Mouse (Mus musculus) large intestine, adult 2 months (tissue): ENCODE measurements around the gene 1700080O16Rik. TPM values are rescaled to one million over a fixed set of nuclear protein-coding genes. Genes with fewer than 3 reads are reported as not detected.

Source experiments
- DNase-seq: peaks from one replicate; pipeline ENCODE4 v3.0.0-alpha.2; 2012; ENCODE audit warnings: low read depth, low spot score
- WGBS: fragments of 180-500 bp; shearing (Covaris S2); methylation state at CpG from one replicate; pipeline ENCODE4 v1.1.7; 2018; 5-methylcytosine and 5-hydroxymethylcytosine counted together
- polyA plus RNA-seq: library from polyadenylated mRNA; depleted of rRNA; stranded (reverse); fragments of >200 nt; gene quantifications from 2 replicates; pipeline ENCODE4 v1.2.3, GENCODE M21; 2012; rRNA removed

Gene 1700080O16Rik
- polyA plus RNA-seq: not detected in 2 replicates

GRCm38 (mm10) chrX:51972672-51973071 is at the start of gene 1700080O16Rik:
TSS of gene 1700080O16Rik (minus strand) at chrX:51972772.
- no peak for DNase-seq
- 94% methylated on average over 12 of the region's 12 CpGs for WGBS

- DNase-seq: no peak
- 62% methylated on average over 9 of the region's 9 CpGs for WGBS
These were observed 45.1 kb upstream of the 1700080O16Rik start for GRCm38 (mm10) chrX:52017660-52018059.

DNA sequence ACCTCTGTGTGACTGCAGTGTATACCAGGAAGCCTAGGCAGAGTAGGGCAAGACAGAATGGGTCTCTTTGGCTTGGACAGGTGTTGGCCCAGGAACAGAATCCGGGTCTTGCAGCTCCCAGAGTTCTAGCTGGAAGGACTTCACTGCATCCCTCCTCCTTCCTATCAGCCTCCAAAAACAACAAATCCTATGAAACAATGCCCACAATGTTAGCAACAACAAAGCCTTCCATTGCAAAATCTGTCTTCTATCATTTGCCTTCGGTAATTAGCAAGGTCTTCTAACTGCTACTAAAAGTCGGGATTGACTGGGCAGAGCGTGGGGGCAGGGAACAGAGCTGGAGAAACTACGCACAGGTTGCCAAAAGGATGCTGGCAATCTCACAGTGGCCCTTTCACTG is 27.5 kb upstream of the 1700080O16Rik start:
- WGBS: 64% methylated on average over 5 of the region's 5 CpGs
- no peak for DNase-seq

DNA sequence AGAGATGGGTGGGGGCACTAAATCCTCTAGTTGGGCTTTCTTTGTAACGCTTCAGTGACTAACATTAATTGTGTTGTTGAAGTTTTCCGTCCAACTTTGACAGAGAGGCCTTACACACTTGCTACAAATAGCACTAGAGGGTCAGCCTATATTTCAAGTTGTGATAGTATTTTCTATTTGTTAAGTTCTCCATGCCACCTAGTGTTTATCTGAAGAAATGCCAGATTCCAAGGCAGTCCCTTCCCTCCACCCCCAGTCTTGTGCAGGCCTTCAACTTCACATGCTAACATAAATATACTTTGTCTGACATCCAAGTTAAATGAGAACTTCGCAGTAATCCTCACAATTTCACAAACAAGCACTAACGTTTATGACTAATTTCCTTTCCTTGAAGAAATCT is 26.9 kb upstream of the 1700080O16Rik start:
- no peak for DNase-seq
- WGBS: 48% methylated on average over 4 of the region's 4 CpGs

GRCm38 (mm10) chrX:51976361-51976760 is 3.8 kb upstream of the 1700080O16Rik start:
- no peak for DNase-seq
- WGBS: 79% methylated on average over 4 of the region's 4 CpGs

DNA sequence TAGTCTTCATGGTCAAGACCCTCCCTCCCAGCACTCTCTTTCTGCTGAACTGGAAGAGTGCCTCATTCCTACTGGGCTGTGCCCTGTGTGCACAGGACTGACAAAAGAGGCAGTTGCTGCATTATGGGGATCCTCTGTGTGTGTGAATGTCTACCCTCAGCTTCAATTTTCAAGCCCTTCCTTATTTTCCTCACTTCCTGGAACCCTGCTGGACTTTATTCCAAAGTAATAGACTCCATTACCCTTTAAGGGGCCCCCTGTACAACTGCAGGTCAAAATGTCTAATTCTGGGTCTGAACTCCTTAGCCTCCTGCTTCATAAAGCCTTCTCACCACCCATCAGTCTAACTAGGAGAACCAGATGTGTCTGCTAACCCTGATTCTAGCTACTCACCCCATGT is 2.0 kb upstream of the 1700080O16Rik start:
- DNase-seq: no peak

- 34% methylated on average over 3 of the region's 3 CpGs for WGBS
- peak; percentile 16 for DNase-seq
These were observed 24.5 kb downstream of the 1700080O16Rik start for GRCm38 (mm10) chrX:51948071-51948470.

- no peak for DNase-seq
- 66% methylated on average over 5 of the region's 5 CpGs for WGBS
These were observed 34.5 kb downstream of the 1700080O16Rik start for GRCm38 (mm10) chrX:51938076-51938475.

GRCm38 (mm10) chrX:51919091-51919490 is 53.5 kb downstream of the 1700080O16Rik start:
- 71% methylated on average over 4 of the region's 4 CpGs for WGBS
- no peak for DNase-seq

Other genes with a start within 250 kb of the 1700080O16Rik start
- not detected in 2 replicates for gene Usp26, start 171.5 kb downstream of the 1700080O16Rik start, polyA plus RNA-seq
- 17.8 and 25.4 TPM in 2 replicates for gene Gpc4, start 192.5 kb upstream of the 1700080O16Rik start, polyA plus RNA-seq